Mouse (Mus musculus): ENCODE results near the gene Srpk1. TPM values are rescaled to one million over a fixed set of nuclear protein-coding genes. Genes with fewer than 3 reads are reported as not detected.

The Srpk1 gene
- total and polyA plus RNA-seq, 3 experiments, result 119 to 211 (median 125) TPM

- TF ChIP-seq RCOR1 (IDR thresholded peaks at IDR 0.05; ENCODE audit: low read depth, low read length), result no peak
- TF ChIP-seq UBTF (IDR thresholded peaks at IDR 0.05; ENCODE audit: borderline replicate concordance, insufficient read depth, low read depth, low read length), result no peak
- TF ChIP-seq ZKSCAN1 (IDR thresholded peaks at IDR 0.05; ENCODE audit: low read depth, low read length), result no peak
- TF ChIP-seq TAL1 (IDR thresholded peaks at IDR 0.05; ENCODE audit: low read length), result no peak
- no peak for TF ChIP-seq ZMIZ1 (IDR thresholded peaks at IDR 0.05; ENCODE audit: low read depth, low read length)
- peak in 1 of 2 experiments; percentile 35; a peak in 3 of 4 replicates for TF ChIP-seq EP300 (IDR thresholded peaks at IDR 0.05; ENCODE audit: low read depth in 1 of 2, low read length in 2 of 2)
- TF ChIP-seq HCFC1 (IDR thresholded peaks at IDR 0.05; ENCODE audit: low read depth, low read length), result no peak
- 0 out of 2 replicates have a peak, but pooled peaks have one; percentile 34 for TF ChIP-seq GATA1 (IDR thresholded peaks at IDR 0.05; ENCODE audit: low read depth, low read length)
- TF ChIP-seq MEF2A (IDR thresholded peaks at IDR 0.05; ENCODE audit: extremely low read depth, insufficient replicate concordance, low read depth, low read length, poor library complexity, severe bottlenecking), result no peak
Measured at GRCm38 (mm10) chr17:28593965-28594364, 28.5 kb downstream of the Srpk1 start (continued).

DNA sequence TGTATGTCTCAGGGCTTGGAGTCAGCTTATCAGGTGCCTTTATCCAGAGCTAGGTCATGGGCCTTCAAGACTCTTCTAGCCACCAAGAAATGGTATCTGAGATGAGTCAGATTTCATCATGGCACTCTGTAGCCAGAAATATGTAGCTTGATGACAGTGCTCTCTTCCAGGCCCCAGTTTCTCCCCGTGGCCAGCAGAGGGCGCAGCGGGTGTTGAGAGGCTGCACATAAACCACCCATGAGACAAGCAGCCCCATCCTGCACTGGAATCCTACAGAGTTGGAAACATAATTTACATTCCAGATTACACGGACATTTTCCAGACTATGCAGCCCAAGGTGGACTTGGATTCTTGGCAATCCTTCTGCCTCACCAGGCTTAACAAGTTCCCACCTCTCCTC is 29.5 kb downstream of the Srpk1 start:
- DNase-seq (ENCODE audit: low read depth, low spot score), result peak; percentile 86
- TF ChIP-seq TCF12 (IDR thresholded peaks at IDR 0.05; ENCODE audit: low read depth, low read length) (no peak), ETS1 (IDR thresholded peaks at IDR 0.05; ENCODE audit: low read depth, low read length) (no peak), E2F4 (IDR thresholded peaks at IDR 0.05; ENCODE audit: borderline replicate concordance, low read depth, low read length) (no peak), POLR2A (IDR thresholded peaks at IDR 0.05; ENCODE audit: control insufficient read depth in 1 of 2, insufficient read depth in 1 of 2, low read depth in 1 of 2, low read length in 2 of 2, poor library complexity in 1 of 2) (no peak), MAZ (IDR thresholded peaks at IDR 0.05; ENCODE audit: low read depth, low read length) (0 out of 2 replicates have a peak, but pooled peaks have one; percentile 45), USF1 (IDR thresholded peaks at IDR 0.05; ENCODE audit: low read depth, low read length) (no peak), SIN3A (IDR thresholded peaks at IDR 0.05; ENCODE audit: low read length) (peak; percentile 34; the same call in 1 of the 2 replicates), POLR2AphosphoS5 (IDR thresholded peaks at IDR 0.05; ENCODE audit: borderline replicate concordance, low read depth, low read length) (no peak), CTCF (IDR thresholded peaks at IDR 0.05 in 2 of 3, conservative IDR thresholded peaks at IDR 0.05 in 1 of 3; ENCODE audit: control insufficient read depth in 1 of 3, insufficient read depth in 1 of 3, low read depth in 2 of 3, low read length in 3 of 3, poor library complexity in 1 of 3, severe bottlenecking in 1 of 3) (peak; percentile 88 to 97 (median 95)), MYB (IDR thresholded peaks at IDR 0.05; ENCODE audit: low read depth, low read length) (no peak), UBTF (IDR thresholded peaks at IDR 0.05; ENCODE audit: borderline replicate concordance, insufficient read depth, low read depth, low read length) (no peak), NELFE (IDR thresholded peaks at IDR 0.05; ENCODE audit: low read depth, low read length) (no peak), USF2 (IDR thresholded peaks at IDR 0.05; ENCODE audit: borderline replicate concordance in 1 of 2, insufficient read depth in 1 of 2, low read depth in 1 of 2, low read length in 2 of 2) (no peak), GABPA (IDR thresholded peaks at IDR 0.05; ENCODE audit: low read depth, low read length) (no peak), JUND (IDR thresholded peaks at IDR 0.05; ENCODE audit: low read depth, low read length) (no peak), POLR2AphosphoS2 (IDR thresholded peaks at IDR 0.05; ENCODE audit: low read length) (no peak), MYC (IDR thresholded peaks at IDR 0.05; ENCODE audit: low read depth, low read length) (no peak), EP300 (IDR thresholded peaks at IDR 0.05; ENCODE audit: low read depth in 1 of 2, low read length in 2 of 2) (no peak), KAT2A (conservative IDR thresholded peaks at IDR 0.05; ENCODE audit: low read depth, low read length) (no peak), MXI1 (IDR thresholded peaks at IDR 0.05; ENCODE audit: low read depth, low read length) (peak; percentile 56; the same call in 1 of the 2 replicates), TAL1 (IDR thresholded peaks at IDR 0.05; ENCODE audit: low read length) (no peak), HCFC1 (IDR thresholded peaks at IDR 0.05; ENCODE audit: low read depth, low read length) (no peak), ZKSCAN1 (IDR thresholded peaks at IDR 0.05; ENCODE audit: low read depth, low read length) (no peak), ZC3H11A (IDR thresholded peaks at IDR 0.05; ENCODE audit: low read depth, low read length) (0 out of 2 replicates have a peak, but pooled peaks have one; percentile 40), TBP (IDR thresholded peaks at IDR 0.05; ENCODE audit: low read depth, low read length) (no peak), MAX (IDR thresholded peaks at IDR 0.05; ENCODE audit: low read length) (no peak), BHLHE40 (IDR thresholded peaks at IDR 0.05; ENCODE audit: borderline replicate concordance, low read depth, low read length) (no peak), ZMIZ1 (IDR thresholded peaks at IDR 0.05; ENCODE audit: low read depth, low read length) (no peak), MEF2A (IDR thresholded peaks at IDR 0.05; ENCODE audit: extremely low read depth, insufficient replicate concordance, low read depth, low read length, poor library complexity, severe bottlenecking) (no peak), CHD2 (IDR thresholded peaks at IDR 0.05; ENCODE audit: low read length) (no peak), ZNF384 (IDR thresholded peaks at IDR 0.05; ENCODE audit: low read depth, low read length) (no peak), CHD1 (IDR thresholded peaks at IDR 0.05; ENCODE audit: low read depth, low read length) (no peak)

More for the DNA sequence above, 29.5 kb downstream of the Srpk1 start:
- Histone ChIP-seq H3K9me3 (replicated peaks; ENCODE audit: insufficient read depth, low read length) (no peaks in the 10 kb centered on the region), H3K9ac (ENCODE audit: control insufficient read depth, low read depth, low read length, poor library complexity, severe bottlenecking) (no peak overlapping the region), H3K79me2 (ENCODE audit: control insufficient read depth, insufficient read depth, low read length, poor library complexity) (no peaks in the 10 kb centered on the region), H3K4me1 (ENCODE audit: control insufficient read depth in 1 of 2, insufficient read depth in 2 of 2, low read length in 2 of 2) (peaks cover 30 to 34% of the 10 kb centered on the region in 2 experiments), H3K27me3 (ENCODE audit: control insufficient read depth in 1 of 2, insufficient read depth in 2 of 2, low read length in 2 of 2) (no peaks in the 10 kb centered on the region), H3K4me3 (ENCODE audit: control insufficient read depth in 1 of 2, insufficient read depth in 1 of 2, low read depth in 2 of 2, low read length in 2 of 2) (no peak overlapping the region), H3K36me3 (ENCODE audit: control insufficient read depth in 1 of 2, insufficient read depth in 2 of 2, low read length in 2 of 2) (peaks cover 29 to 65% of the 10 kb centered on the region in 2 experiments), H3K27ac (ENCODE audit: control insufficient read depth, low read depth, low read length) (no peak overlapping the region)

Data from MEL (cell line).